Mouse (Mus musculus) embryo, embryonic 9.5 days (tissue): ENCODE results near the gene Ppp2r1b.
"Not testable (repeated sequence)": the region's sequence is repeated elsewhere in the genome, so short reads cannot be mapped to it uniquely, and the experiment has no call there.

ENCODE experiments used
- DNase-seq: peaks from one replicate; pipeline ENCODE4 v3.0.0-alpha.2; 2017; ENCODE audit errors: extremely low spot score

Ppp2r1b gene

DNA sequence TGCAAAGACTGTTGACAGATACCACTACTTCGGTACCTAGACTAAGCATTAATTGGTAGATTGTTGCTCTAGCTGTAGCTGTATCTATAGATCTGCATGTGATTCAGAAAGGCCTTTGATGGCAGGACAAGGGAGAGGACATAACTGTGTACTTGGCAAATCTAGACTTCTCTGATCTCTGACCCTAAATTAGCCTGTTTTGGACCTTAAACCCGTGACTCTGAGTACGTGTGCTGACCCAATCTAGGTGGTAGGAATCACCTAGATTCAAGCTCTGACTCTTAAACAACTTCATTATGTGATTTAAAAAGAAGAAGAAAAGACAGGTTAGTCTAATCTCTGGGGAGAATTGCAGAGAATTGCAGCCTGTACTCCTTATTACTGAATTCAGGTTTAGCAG, at the start of gene Ppp2r1b:
TSS of gene Ppp2r1b (plus strand) at position 221 of the 400 bp plus-strand sequence.
- no peak for DNase-seq

DNA sequence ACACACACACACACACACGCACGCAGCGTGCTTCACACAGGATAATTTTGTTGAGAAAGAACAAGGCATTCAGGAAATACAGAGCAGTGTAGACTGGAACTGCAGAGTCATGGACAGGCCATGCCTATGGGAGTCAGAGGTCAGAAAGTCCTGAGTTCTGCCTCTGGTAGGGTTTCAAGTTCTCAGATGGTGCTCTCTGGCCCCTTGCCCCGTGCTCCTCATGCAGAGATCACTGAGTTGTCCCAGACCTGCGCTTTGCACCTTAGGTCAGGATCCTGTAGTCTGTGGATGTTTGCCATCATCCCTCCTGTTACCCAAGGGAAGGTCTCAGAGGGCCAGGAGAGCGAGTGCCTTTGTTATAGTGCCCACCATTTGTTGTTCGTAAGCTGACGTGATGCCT, 48.3 kb upstream of the Ppp2r1b start:
- DNase-seq = no peak

DNA sequence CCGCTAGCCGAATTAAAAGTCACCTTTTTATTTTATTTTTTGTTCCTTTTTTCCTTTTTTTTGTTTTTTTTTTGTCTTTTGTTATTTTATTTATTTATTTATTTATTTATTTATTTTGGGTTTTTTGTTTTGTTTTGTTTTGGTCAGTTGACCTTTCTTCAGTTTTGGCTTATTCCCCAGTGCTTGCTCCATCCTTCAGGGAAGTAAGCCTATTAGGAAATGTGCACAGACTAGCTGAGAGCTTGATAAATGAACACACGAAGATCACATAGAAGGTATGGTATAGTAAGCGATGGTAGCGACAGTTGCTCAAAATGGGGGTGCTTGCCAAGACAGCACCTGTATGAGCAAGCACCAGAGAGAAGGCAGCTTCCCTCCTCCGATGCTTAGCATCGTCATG, 47.5 kb upstream of the Ppp2r1b start:
- no peak for DNase-seq

DNA sequence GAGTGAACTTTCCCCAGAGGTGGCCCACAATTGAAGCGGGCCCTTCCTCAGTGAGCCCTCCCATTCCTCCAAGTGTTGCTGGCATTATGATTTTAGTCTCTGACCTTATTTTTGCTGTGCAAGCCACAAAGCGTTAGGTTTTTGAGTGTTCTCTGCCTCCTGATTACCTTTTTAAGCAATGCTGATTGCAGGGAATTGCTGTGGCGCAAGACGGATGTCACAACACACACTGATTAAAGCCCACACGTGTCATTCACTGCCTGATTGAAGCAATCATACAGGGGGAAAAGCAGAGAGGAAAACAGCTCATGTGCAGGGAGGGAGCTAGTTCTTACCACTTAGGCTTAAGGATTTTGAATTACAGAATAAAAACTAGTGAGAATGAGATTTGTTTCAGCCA, 46.7 kb upstream of the Ppp2r1b start:
- DNase-seq = no peak

DNA sequence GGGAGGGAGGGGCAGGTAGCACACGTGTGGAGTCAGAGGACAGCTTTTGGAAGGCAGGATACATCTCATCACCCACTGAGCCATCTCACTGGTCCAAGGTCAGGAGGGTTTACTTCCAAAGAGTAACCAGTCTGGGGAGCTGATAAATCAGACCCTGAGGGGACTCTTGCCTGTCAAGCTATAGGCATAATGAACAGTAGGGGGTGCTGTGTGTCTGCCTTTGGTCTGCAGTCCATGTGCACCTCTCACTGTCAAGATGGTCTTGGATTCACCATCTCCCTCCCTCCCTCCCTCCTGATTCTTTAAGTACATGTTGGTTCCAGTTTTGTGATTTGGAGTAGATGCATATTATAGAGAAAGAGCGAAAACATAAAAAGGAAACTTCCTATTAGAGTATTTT, 44.1 kb upstream of the Ppp2r1b start:
- DNase-seq = peak; percentile 33

DNA sequence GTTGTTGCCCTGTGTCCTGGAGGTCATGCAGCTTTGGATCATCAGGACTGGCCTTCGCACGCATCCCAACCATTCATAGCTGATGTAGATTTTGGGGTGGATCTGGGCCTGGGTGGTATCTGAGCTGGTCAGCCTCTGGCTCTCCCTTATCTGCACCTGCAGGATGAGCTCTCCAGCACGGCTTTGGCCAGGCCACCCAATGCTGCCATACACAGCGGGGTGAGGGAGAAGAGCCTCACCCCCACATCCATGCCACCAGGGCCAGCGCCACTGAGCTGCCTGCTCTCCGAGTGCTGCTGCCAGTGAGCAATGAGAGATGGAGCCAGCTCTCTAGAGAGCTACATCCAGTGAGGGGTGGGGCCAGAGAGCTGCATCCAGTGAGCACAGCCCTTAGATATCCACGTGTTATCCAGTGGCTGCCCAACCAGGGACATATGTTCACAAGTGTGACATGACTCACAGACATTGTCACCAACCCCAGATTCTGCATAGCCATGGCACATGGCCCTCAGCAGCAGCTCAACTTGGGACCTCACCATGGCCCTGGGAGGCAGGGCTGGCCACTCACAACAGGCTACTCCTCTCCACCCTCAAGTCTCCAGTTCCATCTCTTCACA, 41.9 kb upstream of the Ppp2r1b start:
- DNase-seq = no peak

DNA sequence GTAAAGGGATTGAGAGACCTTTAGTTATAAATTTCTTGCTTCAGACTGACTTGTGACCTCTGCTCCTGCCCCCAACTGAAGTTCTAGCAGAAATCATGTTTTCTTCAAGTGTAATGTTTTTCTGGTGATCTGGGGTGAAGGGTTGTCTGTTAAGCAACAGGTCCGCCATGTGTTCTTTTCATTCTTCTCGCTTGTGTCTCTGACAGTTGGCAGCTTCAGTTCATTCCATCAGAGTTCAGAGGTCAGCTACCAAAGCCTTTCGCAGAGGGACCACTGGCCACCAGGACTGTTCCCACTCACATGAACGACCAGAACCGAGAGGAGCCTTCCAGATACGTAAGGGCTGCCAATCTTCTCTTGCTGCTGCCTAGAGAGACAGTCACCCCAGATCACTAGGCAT, 36.6 kb upstream of the Ppp2r1b start:
- DNase-seq = no peak

DNA sequence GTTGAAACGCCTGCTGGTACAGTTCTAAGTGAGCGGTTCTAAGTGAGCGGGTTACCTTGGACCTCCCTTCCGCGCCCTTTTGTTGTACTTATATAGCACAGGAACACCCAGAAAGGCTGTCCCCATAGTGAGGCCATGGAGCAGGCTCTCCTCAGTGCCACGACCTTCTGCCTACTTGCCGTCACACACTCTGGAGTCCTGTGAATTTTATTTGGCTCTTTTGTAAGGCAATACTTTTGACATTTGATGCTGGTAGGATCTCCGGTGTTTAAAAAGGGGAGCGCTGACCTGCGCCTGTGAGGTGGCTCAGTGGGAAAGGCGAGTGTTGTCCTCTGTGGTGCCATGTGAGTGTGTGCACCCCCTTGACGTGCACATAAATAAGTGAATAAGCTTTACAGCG, 36.0 kb upstream of the Ppp2r1b start:
- no peak for DNase-seq

DNA sequence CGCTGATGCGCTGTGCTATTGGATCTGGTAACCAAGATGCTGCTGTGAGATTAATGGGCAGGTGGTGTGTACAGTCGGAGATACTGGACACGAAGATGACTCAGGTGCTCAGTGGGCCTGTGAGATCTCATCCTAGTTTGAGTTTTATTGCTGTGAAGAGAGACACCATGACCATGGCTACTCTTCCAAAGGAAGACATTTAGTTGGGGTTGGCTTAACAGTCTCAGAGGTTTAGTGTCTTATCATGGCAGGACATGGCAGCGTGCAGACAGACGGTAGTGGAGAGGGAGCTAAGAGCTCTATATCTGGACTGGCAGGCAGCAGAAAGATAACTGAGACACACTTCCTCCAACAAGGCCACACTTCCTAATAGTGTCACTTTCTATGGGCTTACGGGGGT, 33.9 kb upstream of the Ppp2r1b start:
- DNase-seq = no peak

DNA sequence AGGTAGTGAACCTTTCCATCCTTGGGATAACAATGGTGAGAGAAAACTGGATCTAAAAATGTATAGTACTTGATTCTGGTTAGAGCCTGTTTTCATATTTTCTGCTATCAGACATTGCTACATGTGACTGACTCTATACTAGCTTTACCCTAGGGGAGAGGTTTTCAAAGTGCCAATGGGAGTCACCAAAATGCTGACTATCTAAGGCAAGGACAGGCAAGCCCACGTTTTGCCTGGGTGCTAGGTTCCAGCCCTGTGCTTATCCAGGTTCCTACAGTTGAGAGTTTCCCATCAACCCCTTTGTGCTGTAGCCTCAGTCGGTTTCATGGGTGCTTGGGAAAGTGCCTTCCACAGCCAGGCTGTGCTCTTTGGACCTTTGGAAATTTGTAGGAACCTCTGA, 33.4 kb upstream of the Ppp2r1b start:
- no peak for DNase-seq

DNA sequence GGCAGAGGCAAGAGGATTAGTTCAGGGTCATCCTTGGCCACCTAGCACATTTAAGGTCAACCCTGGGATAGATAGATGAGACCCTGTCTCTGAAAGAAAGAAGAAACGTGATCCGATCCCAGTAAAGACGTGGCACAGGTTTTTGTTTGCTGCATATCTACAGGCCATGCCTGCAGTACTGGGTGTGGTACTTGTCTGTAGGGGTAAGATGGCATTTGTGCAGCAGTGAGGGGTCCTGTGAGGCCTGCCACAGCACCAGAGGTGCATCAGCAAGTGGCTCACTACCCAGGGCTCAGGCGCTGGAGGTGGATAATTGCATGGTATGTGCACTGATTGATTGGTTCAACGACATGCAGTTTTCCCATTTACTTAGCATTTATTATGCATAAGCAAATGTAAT, 31.3 kb upstream of the Ppp2r1b start:
- no peak for DNase-seq

DNA sequence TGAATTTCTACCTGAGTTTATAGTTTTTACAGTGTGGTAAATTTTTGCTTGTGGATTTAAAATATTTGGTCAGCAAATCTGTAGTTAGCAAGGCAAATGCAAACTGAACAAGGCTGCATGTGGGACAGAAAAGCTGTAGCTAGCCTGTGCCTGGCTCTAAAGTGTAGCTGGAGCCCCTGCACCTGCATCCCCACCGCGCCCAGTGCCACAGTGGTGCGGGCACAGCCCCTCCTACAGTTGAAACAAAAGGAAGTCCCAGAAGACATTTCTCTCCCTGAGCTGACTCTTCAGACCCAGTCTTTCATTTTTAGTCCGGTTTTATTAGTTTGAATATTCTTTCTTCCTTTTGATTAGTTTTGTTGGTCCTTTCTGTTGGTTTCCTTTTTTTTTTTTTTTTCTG, 29.4 kb upstream of the Ppp2r1b start:
- DNase-seq = no peak

DNA sequence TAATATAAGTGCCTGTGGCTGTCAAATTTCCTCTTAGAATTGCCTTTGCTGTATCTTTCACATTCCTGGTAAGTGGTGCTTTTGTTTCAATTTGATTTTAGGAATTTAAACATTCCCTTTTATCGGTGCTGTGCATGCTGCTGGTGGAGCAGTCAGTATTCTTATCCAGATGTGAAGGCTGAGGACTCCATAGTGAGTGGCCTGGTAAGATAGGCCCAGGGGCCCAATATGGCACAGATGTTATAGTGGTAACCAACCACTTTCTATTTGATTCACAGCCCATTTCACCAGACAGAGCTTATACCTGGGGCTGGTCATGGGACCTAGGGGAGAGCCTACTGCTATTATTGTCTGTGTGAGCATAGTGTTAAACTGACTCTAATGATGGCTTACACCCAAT, 28.6 kb upstream of the Ppp2r1b start:
- no peak for DNase-seq

DNA sequence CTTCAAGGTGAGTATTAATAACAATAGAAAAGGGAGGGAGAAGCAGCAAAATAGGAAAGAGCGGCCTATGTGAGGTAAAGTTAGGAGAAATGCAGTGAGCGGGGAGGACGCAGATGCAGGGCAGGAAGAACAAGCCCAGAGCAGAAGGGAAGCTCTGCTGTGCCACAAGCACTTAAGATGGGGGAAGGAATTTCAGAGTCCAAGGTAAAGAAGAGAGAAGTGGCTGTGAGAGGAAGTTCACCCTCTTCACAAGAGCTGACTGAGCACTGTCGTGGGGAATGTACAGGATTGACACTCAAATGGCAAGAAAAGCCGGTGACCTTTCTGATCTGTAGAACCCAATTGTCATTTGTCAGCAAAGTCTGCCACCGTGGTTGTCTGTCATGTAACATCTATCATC, 27.1 kb upstream of the Ppp2r1b start:
- no peak for DNase-seq

DNA sequence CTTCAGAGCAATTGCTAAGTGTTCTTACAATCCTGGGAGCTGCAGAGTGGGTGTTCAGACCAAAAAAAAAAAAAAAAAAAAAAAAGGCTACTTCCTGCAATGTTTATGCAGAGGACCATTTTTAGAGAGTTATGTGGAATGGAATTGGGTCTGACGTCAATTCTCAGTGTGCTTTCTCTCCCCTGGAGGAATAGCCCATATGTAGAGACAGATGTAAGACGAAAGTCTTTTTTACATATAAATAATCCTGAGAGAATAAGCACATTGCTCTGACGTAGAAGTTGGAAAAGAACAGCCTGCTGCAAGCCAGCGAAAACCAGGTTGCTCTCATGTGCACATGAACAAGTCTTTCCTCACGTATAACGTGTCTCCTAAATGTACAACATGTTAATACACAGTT, 25.4 kb upstream of the Ppp2r1b start:
- no peak for DNase-seq

DNA sequence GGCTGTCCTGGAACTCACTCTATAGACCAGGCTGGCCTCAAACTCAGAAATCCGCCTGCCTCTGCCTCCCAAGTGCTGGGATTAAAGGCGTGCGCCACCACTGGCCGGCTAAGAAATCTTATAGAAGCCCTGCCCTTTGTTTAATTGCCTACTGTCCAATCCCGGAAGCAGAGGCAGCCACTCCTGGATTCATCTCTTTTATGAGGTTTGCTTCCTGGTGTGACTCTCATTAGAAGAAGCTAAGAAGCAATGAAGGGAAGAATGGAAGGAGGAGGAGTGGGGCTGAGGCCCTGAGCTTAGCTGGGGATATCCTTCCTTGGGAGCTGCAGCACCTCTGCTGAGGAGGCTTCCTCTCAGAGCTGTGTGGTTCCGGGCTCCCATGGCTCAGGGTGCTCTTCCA, 23.4 kb upstream of the Ppp2r1b start:
- no peak for DNase-seq

DNA sequence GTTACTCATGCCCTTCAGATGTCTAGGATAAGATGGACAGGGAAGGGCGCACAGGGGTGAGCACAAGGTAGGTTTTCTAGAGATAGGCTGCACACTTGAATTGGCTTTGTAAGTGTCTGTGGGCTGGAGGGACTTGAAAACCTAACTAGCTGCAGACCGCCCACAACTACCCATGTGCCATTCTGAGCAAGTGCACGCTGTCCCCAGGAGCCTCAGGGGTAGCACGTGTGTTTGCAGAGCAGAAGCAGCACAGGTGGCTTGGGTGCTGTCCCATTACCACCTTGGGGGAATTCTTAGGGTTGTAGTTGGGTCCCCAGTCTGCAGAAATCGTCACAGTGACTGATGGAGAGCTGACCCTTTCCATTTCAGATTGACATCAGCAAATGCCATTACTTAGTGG, 22.9 kb upstream of the Ppp2r1b start:
- DNase-seq = no peak

DNA sequence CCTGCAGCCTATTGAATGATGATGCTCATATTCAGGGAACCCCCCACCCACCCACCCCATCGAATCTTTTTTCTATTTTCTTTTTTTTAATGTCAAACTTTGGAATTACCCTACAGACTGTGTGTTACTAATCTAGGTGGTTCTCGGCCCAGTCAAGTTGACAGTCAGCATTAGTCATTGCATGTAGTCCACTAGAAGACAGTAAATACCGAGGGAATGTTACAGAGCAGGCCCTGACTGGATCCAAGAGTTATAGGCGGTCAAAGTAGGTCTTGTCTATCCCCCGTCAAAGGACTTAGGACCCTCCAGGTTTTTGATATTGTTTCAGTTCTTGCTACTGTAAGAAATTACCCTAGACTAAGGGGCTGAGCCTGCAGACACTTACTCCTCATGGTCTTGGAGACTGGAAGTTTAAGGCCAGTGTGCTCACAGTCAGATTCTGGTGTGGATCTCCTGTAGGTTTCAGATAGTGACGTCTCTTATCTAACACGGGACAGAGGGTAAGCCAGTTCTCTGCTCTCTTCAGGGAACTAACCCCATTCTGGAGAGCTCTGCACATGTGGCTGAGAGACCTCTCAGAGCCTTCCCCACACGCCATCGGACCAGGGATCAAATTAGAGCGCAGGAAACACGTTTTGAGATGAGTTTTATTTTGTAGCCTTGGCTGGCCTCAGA, 21.2 kb upstream of the Ppp2r1b start:
- no peak for DNase-seq

DNA sequence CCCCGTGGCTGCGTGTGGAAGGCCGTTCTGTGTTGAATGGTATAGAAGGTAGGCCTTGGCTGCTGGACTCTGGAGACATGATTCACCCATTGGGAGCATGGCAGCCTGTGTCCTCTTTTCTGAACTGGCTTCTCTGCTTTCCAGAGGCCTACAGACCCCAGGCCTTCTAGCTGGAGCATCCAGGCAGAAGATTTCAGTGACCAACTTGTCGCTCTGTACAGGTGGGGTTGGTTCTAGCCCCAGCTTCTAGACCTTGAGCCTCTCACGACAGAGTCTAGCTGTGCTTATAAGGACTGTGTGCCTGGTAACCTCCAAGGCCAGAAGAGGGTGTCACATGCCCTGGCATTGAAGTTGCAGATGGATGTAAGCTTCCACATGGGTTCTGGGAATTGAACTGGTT, 13.6 kb upstream of the Ppp2r1b start:
- no peak for DNase-seq

DNA sequence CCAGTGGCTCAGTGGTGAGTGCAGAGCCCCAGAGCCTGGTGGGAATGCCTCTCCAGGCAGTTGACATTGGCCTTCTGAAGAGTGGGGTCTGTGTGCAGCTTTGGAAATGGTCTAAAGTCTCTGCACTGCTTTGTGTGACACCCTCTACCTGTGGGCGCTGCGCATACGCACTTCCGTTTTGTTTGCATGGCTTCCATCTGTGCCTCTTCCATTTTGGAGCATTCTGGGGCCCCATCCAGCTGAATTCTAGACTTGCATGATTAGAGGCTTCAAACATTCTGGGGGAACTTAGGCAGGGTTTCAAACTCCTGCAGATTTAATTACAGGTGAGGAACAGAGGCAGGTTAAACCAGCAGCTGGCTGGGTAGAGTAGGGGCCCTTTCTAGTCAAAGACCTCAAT, 12.9 kb upstream of the Ppp2r1b start:
- DNase-seq = no peak

DNA sequence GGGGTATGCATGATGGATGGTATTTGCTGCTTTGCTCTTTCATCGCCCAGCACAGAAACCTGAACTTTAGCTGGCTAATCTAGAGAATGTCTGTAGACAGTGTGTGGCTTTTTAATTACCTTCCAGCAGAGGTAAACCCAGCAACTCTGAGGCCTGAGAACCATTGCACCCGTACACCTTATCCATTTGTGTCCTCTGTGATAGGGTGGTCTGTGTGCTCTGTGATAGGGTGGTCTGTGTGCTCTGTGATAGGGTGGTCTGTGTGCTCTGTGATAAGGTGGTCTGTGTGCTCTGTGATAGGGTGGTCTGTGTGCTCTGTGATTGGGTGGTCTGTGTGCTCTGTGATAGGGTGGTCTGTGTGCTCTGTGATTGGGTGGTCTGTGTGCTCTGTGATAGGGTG, 12.5 kb upstream of the Ppp2r1b start:
- DNase-seq = not testable (repeated sequence)

DNA sequence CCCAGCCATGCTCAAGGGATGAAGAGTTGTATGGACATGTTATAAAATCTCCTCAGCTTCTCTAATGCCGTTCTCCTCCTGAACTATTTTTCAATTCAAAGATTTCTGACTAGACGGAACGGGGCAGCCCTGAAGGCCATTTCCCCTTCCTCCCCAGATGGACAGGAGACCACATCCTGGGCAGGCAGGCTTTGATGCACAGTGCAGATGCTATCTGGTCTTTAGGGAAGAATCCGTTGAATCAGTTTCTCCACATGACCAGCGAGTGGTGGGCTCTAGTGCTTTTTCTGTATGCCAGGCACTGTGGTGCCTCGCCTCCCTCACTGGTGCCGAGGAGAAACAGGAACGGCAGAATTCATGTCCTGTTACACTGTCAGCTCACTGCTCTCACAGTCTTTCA, 11.3 kb upstream of the Ppp2r1b start:
- DNase-seq = no peak

DNA sequence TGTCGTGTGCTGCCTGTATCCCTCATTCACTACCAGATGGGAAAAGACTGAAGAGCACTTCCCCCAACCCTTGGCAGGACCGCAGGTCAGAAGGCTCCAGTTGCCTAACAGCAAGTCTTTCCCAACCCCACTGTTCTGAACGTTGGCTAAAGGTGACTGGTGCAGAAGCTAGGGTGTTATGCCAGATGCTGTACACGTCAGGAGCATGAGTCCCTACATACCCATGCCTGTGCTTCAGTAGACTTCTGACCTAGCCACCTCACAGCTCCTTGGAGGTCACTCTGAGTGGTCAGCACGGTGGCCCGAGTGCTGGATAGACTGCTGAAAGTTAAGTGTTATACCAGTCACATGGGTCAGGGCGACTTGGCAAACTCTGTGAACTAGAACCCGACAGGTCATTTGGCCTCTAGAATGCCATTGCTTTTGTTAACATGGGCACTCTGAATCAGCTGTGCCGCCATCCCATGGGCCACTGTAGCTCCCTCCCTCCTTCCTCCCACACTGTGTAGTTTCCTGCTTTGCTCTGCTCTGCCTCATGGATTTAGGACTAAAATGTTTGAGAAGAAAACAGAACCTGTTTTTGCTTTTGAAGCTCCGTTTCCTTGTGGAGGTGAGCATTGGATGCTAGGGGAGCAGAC, 9.9 kb upstream of the Ppp2r1b start:
- DNase-seq = no peak

DNA sequence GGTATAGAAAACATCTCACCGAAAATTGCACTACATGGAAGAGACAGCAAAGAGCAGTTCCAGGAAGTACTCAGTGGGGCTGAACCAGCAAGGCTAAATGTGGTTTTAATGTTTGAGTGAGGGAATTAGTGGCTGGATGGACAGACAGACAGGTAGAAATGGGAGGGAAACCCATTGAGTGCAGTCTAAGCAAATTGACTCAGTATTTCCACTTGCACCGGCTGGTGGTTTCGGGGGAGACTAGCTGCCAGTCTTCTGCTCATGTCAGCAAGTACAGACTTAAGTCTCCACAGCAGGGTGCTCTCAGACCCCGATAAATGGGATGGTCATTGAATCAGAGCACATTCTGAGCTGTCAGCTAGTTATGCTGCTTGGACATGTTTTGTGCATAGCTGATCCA, 9.0 kb upstream of the Ppp2r1b start:
- DNase-seq = no peak
